Mouse (Mus musculus) CH12F3 (cell line): ENCODE measurements around the gene Ebf1.
"Not testable (repeated sequence)": the region's sequence is repeated elsewhere in the genome, so short reads cannot be mapped to it uniquely, and the experiment has no call there.

Source experiments
- in situ Hi-C: fragments of 300-500 bp; cut with MboI; formaldehyde crosslinking; loops from 2 replicates; pipeline ENCODE4 v1.14.3; 2020; ENCODE audit warnings: low sequenced_read_pairs

Gene Ebf1

GRCm38 (mm10) chr11:44616788-44617712 lies at the start of gene Ebf1:
Gene Ebf1, plus strand, starts transcription at chr11:44617317.
- in situ Hi-C loops = no loop called here

- in situ Hi-C loops = not testable (repeated sequence)
These were observed 46.8 kb upstream of the Ebf1 start for GRCm38 (mm10) chr11:44570336-44570735.

- in situ Hi-C loops = no loop called here
These were observed 44.3 kb upstream of the Ebf1 start for GRCm38 (mm10) chr11:44572781-44573180.

- in situ Hi-C loops = no loop called here
These were observed 43.7 kb upstream of the Ebf1 start for GRCm38 (mm10) chr11:44573396-44573795.

GRCm38 (mm10) chr11:44574391-44574790 lies 42.7 kb upstream of the Ebf1 start:
- in situ Hi-C loops = no loop called here

- in situ Hi-C loops = loop anchor here (25.0 kb wide), 2 partner anchors 1062 to 1312 kb away; no protein-coding TSS in a partner anchor
These were observed 42.3 kb upstream of the Ebf1 start for GRCm38 (mm10) chr11:44574820-44575219.

GRCm38 (mm10) chr11:44577911-44578310 lies 39.2 kb upstream of the Ebf1 start:
- in situ Hi-C loops = loop anchor here (25.0 kb wide), 2 partner anchors 1059 to 1309 kb away; no protein-coding TSS in a partner anchor

GRCm38 (mm10) chr11:44581277-44581683 lies 35.8 kb upstream of the Ebf1 start:
- in situ Hi-C loops = loop anchor here (25.0 kb wide), 2 partner anchors 1056 to 1306 kb away; no protein-coding TSS in a partner anchor

GRCm38 (mm10) chr11:44586047-44586696 lies 30.9 kb upstream of the Ebf1 start:
- in situ Hi-C loops = loop anchor here (25.0 kb wide), 2 partner anchors 1051 to 1301 kb away; no protein-coding TSS in a partner anchor

GRCm38 (mm10) chr11:44593016-44593415 lies 24.1 kb upstream of the Ebf1 start:
- in situ Hi-C loops = loop anchor here (25.0 kb wide), 2 partner anchors 1044 to 1294 kb away; no protein-coding TSS in a partner anchor

- in situ Hi-C loops = loop anchor here (25.0 kb wide), 2 partner anchors 1043 to 1293 kb away; no protein-coding TSS in a partner anchor
These were observed 22.3 kb upstream of the Ebf1 start for GRCm38 (mm10) chr11:44594768-44595167.

GRCm38 (mm10) chr11:44606881-44607280 lies 10.2 kb upstream of the Ebf1 start:
- in situ Hi-C loops = no loop called here

- in situ Hi-C loops = no loop called here
These were observed 8.5 kb upstream of the Ebf1 start for GRCm38 (mm10) chr11:44608646-44609045.

- in situ Hi-C loops = loop anchor here (5.0 kb wide), 1 partner anchor 401 kb away; no protein-coding TSS in a partner anchor
These were observed 5.9 kb upstream of the Ebf1 start for GRCm38 (mm10) chr11:44610971-44611781.

- in situ Hi-C loops = loop anchor here (5.0 kb wide), 1 partner anchor 400 kb away; no protein-coding TSS in a partner anchor
These were observed 5.0 kb upstream of the Ebf1 start for GRCm38 (mm10) chr11:44612156-44612555.

- in situ Hi-C loops = loop anchor here (5.0 kb wide), 1 partner anchor 399 kb away; no protein-coding TSS in a partner anchor
These were observed 4.3 kb upstream of the Ebf1 start for GRCm38 (mm10) chr11:44612681-44613410.

GRCm38 (mm10) chr11:44613411-44614180 lies 3.5 kb upstream of the Ebf1 start:
- in situ Hi-C loops = loop anchor here (5.0 kb wide), 1 partner anchor 399 kb away; no protein-coding TSS in a partner anchor

- in situ Hi-C loops = no loop called here
These were observed 884 bp upstream of the Ebf1 start for GRCm38 (mm10) chr11:44616078-44616787.
